Mouse (Mus musculus): ENCODE measurements around the gene Abcb8. TPM values are rescaled to one million over a fixed set of nuclear protein-coding genes. Genes with fewer than 3 reads are reported as not detected.

Gene Abcb8
- total and polyA plus RNA-seq, 3 experiments: 76.9 to 124 TPM; not detected in 1

- no peak for DNase-seq (ENCODE audit: low read depth, low spot score)
- TF ChIP-seq NRF1 (IDR thresholded peaks at IDR 0.05; ENCODE audit: insufficient read depth, low read depth, low read length, poor library complexity, severe bottlenecking) (no peak), KAT2A (conservative IDR thresholded peaks at IDR 0.05; ENCODE audit: low read depth, low read length) (no peak), SMC3 (IDR thresholded peaks at IDR 0.05; ENCODE audit: low read depth, low read length) (no peak), EP300 (IDR thresholded peaks at IDR 0.05; ENCODE audit: low read depth in 1 of 2, low read length in 2 of 2) (no peak), SIN3A (IDR thresholded peaks at IDR 0.05; ENCODE audit: low read length) (no peak), TBP (IDR thresholded peaks at IDR 0.05; ENCODE audit: low read depth, low read length) (no peak), MEF2A (IDR thresholded peaks at IDR 0.05; ENCODE audit: extremely low read depth, insufficient replicate concordance, low read depth, low read length, poor library complexity, severe bottlenecking) (no peak), E2F4 (IDR thresholded peaks at IDR 0.05; ENCODE audit: borderline replicate concordance, low read depth, low read length) (no peak), MYB (IDR thresholded peaks at IDR 0.05; ENCODE audit: low read depth, low read length) (no peak), ZNF384 (IDR thresholded peaks at IDR 0.05; ENCODE audit: low read depth, low read length) (no peak), ELF1 (IDR thresholded peaks at IDR 0.05; ENCODE audit: low read depth, low read length) (no peak), CTCF (IDR thresholded peaks at IDR 0.05 in 2 of 3, conservative IDR thresholded peaks at IDR 0.05 in 1 of 3; ENCODE audit: control insufficient read depth in 1 of 3, insufficient read depth in 1 of 3, low read depth in 2 of 3, low read length in 3 of 3, poor library complexity in 1 of 3, severe bottlenecking in 1 of 3) (no peak), TCF12 (IDR thresholded peaks at IDR 0.05; ENCODE audit: low read depth, low read length) (no peak), MAZ (IDR thresholded peaks at IDR 0.05; ENCODE audit: low read depth, low read length) (no peak)
- Histone ChIP-seq H3K27ac (ENCODE audit: control insufficient read depth, low read depth, low read length) (no peak overlapping the region), H3K9ac (ENCODE audit: control insufficient read depth, low read depth, low read length, poor library complexity, severe bottlenecking) (no peak overlapping the region), H3K4me1 (ENCODE audit: control insufficient read depth in 1 of 2, insufficient read depth in 2 of 2, low read length in 2 of 2) (peaks cover 3 to 8% of the 10 kb centered on the region in 2 experiments; a peak in 3 of 4 replicates), H3K27me3 (ENCODE audit: control insufficient read depth in 1 of 2, insufficient read depth in 2 of 2, low read length in 2 of 2) (no peaks in the 10 kb centered on the region), H3K9me3 (replicated peaks; ENCODE audit: insufficient read depth, low read length) (no peaks in the 10 kb centered on the region), H3K79me2 (ENCODE audit: control insufficient read depth, insufficient read depth, low read length, poor library complexity) (peaks cover 8% of the 10 kb centered on the region; the same call in 1 of the 2 replicates), H3K4me3 (ENCODE audit: control insufficient read depth in 1 of 2, insufficient read depth in 1 of 2, low read depth in 2 of 2, low read length in 2 of 2) (no peak overlapping the region), H3K36me3 (ENCODE audit: control insufficient read depth in 1 of 2, insufficient read depth in 2 of 2, low read length in 2 of 2) (peaks cover 0 to 2% of the 10 kb centered on the region in 2 experiments; a peak in 1 of 4 replicates)
Observed at GRCm38 (mm10) chr5:24420381-24420780, 26.9 kb downstream of the Abcb8 start.

- Histone ChIP-seq H3K79me2 (ENCODE audit: control insufficient read depth, insufficient read depth, low read length, poor library complexity) (peaks cover 14% of the 10 kb centered on the region), H3K36me3 (ENCODE audit: control insufficient read depth in 1 of 2, insufficient read depth in 2 of 2, low read length in 2 of 2) (peaks cover 0 to 17% of the 10 kb centered on the region in 2 experiments; a peak in 2 of 4 replicates), H3K4me3 (ENCODE audit: control insufficient read depth in 1 of 2, insufficient read depth in 1 of 2, low read depth in 2 of 2, low read length in 2 of 2) (peak within 1 kb of the TSS; percentile 70 to 73), H3K9ac (ENCODE audit: control insufficient read depth, low read depth, low read length, poor library complexity, severe bottlenecking) (peak within 1 kb of the TSS; percentile 78), H3K27me3 (ENCODE audit: control insufficient read depth in 1 of 2, insufficient read depth in 2 of 2, low read length in 2 of 2) (no peaks in the 10 kb centered on the region), H3K4me1 (ENCODE audit: control insufficient read depth in 1 of 2, insufficient read depth in 2 of 2, low read length in 2 of 2) (peaks cover 6 to 22% of the 10 kb centered on the region in 2 experiments), H3K9me3 (replicated peaks; ENCODE audit: insufficient read depth, low read length) (no peaks in the 10 kb centered on the region), H3K27ac (ENCODE audit: control insufficient read depth, low read depth, low read length) (peak within 1 kb of the TSS; percentile 60)
- peak; percentile 100 for DNase-seq (ENCODE audit: low read depth, low spot score)
- TF ChIP-seq SMC3 (IDR thresholded peaks at IDR 0.05; ENCODE audit: low read depth, low read length): 0 out of 2 replicates have a peak, but pooled peaks have one; percentile 5
- peak; percentile 91 for TF ChIP-seq MXI1 (IDR thresholded peaks at IDR 0.05; ENCODE audit: low read depth, low read length)
- peak; percentile 85 for TF ChIP-seq MAZ (IDR thresholded peaks at IDR 0.05; ENCODE audit: low read depth, low read length)
- no peak; the same call in none of the 2 replicates for TF ChIP-seq ETS1 (IDR thresholded peaks at IDR 0.05; ENCODE audit: low read depth, low read length)
- TF ChIP-seq NRF1 (IDR thresholded peaks at IDR 0.05; ENCODE audit: insufficient read depth, low read depth, low read length, poor library complexity, severe bottlenecking): peak; percentile 63
- TF ChIP-seq TAL1 (IDR thresholded peaks at IDR 0.05; ENCODE audit: low read length): peak; percentile 29; the same call in 1 of the 2 replicates
- TF ChIP-seq TBP (IDR thresholded peaks at IDR 0.05; ENCODE audit: low read depth, low read length): peak; percentile 84
- TF ChIP-seq MAX (IDR thresholded peaks at IDR 0.05; ENCODE audit: low read length): peak; percentile 72; the same call in 1 of the 2 replicates
- TF ChIP-seq ELF1 (IDR thresholded peaks at IDR 0.05; ENCODE audit: low read depth, low read length): peak; percentile 87
- peak; percentile 96 for TF ChIP-seq HCFC1 (IDR thresholded peaks at IDR 0.05; ENCODE audit: low read depth, low read length)
- TF ChIP-seq MYC (IDR thresholded peaks at IDR 0.05; ENCODE audit: low read depth, low read length): peak; percentile 95
- TF ChIP-seq ZKSCAN1 (IDR thresholded peaks at IDR 0.05; ENCODE audit: low read depth, low read length): no peak
- TF ChIP-seq CTCF (IDR thresholded peaks at IDR 0.05 in 2 of 3, conservative IDR thresholded peaks at IDR 0.05 in 1 of 3; ENCODE audit: control insufficient read depth in 1 of 3, insufficient read depth in 1 of 3, low read depth in 2 of 3, low read length in 3 of 3, poor library complexity in 1 of 3, severe bottlenecking in 1 of 3): no peak
- TF ChIP-seq GABPA (IDR thresholded peaks at IDR 0.05; ENCODE audit: low read depth, low read length): peak; percentile 47; the same call in 1 of the 2 replicates
- TF ChIP-seq E2F4 (IDR thresholded peaks at IDR 0.05; ENCODE audit: borderline replicate concordance, low read depth, low read length): peak; percentile 47; the same call in 1 of the 2 replicates
- TF ChIP-seq CHD2 (IDR thresholded peaks at IDR 0.05; ENCODE audit: low read length): peak; percentile 56
- TF ChIP-seq ZNF384 (IDR thresholded peaks at IDR 0.05; ENCODE audit: low read depth, low read length): no peak
- TF ChIP-seq ZC3H11A (IDR thresholded peaks at IDR 0.05; ENCODE audit: low read depth, low read length): no peak
- TF ChIP-seq GATA1 (IDR thresholded peaks at IDR 0.05; ENCODE audit: low read depth, low read length): peak; percentile 41; the same call in 1 of the 2 replicates
- TF ChIP-seq KAT2A (conservative IDR thresholded peaks at IDR 0.05; ENCODE audit: low read depth, low read length): peak; percentile 99
- TF ChIP-seq POLR2AphosphoS5 (IDR thresholded peaks at IDR 0.05; ENCODE audit: borderline replicate concordance, low read depth, low read length): no peak
Observed at GRCm38 (mm10) chr5:24423129-24424003, 29.9 kb downstream of the Abcb8 start, which contains the start of the genes Cdk5 and Slc4a2. Gene Cdk5, minus strand, starts transcription at chr5:24423530. Gene Slc4a2, plus strand, starts transcription at chr5:24423837.
